ENCODE assay signal across 8 mouse cellular contexts in the genomic region with DNA sequence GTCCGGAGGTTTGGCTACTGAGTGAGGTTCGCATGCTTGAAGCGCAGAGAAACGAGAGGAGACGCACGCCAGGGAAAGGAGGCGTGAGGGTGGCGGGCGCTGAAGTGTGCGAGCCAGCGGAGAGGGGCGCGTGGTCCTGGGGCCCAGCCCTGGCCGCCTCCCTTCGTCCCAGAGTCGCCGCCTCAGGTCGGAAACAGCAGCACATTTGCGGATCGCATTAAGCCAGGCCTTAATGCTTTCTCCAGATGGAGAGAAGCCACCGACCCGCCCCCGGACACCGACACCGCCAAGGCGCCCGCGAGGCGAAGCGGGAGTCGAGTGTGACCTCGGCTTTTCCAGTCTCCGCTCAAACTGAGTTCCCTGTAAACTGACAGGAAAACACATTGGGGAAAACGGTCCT. TPM values are rescaled to one million over a fixed set of nuclear protein-coding genes. Genes with fewer than 3 reads are reported as not detected.
DNase-seq lines count a peak whose midpoint lies in the region; ATAC-seq and TF ChIP-seq lines count a peak whose summit lies in the region.

No protein-coding gene starts in this region.

- peaks cover 4% of the 10 kb centered on the region for H3K79me2 ChIP-seq in myocyte (ENCODE audit: control insufficient read depth, insufficient read depth)

- peak; percentile 61 for DNase-seq in left cerebral cortex, postnatal 4 days
- DNase-seq in left cerebral cortex, postnatal 25 days (ENCODE audit: low spot score in 2 of 2): no peak
- DNase-seq in embryo, embryonic 11 days: peak; percentile 70
- peak; percentile 84 to 89 for DNase-seq in heart, adult 18-20 months
- DNase-seq in spleen, adult 12 weeks (ENCODE audit: low spot score): no peak

- peak overlapping the region; percentile 12 for H3ac ChIP-seq in myocyte (ENCODE audit: control insufficient read depth, insufficient read length)

- no peak for TF ChIP-seq CTCF in intestine, postnatal 0 days (IDR thresholded peaks at IDR 0.05; ENCODE audit: low read depth)

- H3K27me3 ChIP-seq in intestine, postnatal 0 days (replicated peaks; ENCODE audit: control insufficient read depth, insufficient read depth, low read length): peaks cover 31% of the 10 kb centered on the region
- H3K27me3 ChIP-seq in myocyte (ENCODE audit: control insufficient read depth, insufficient read depth, insufficient read length): no peaks in the 10 kb centered on the region

- no peak for ATAC-seq in intestine, postnatal 0 days
- no peak for ATAC-seq in megakaryocyte-erythroid progenitor cell, adult 5-6 weeks (replicated peaks; ENCODE audit: low FRiP score, low TSS enrichment, poor library complexity, severe bottlenecking)

- H3K9ac ChIP-seq in intestine, postnatal 0 days (ENCODE audit: low read depth, low read length): no peak overlapping the region

- H3K36me3 ChIP-seq in intestine, postnatal 0 days (ENCODE audit: control insufficient read depth, insufficient read depth): no peaks in the 10 kb centered on the region
- no peaks in the 10 kb centered on the region for H3K36me3 ChIP-seq in myocyte (ENCODE audit: control insufficient read depth, insufficient read depth)

- H3K27ac ChIP-seq in intestine, postnatal 0 days (ENCODE audit: low read depth, low read length): no peak overlapping the region

- H3K4me3 ChIP-seq in intestine, postnatal 0 days (ENCODE audit: low read depth, low read length): peak overlapping the region; percentile 36
- H3K4me3 ChIP-seq in myocyte: peak overlapping the region; percentile 48

- 2% methylated on average over 34 of the region's 34 CpGs for WGBS in intestine, postnatal 0 days

- H3K9me3 ChIP-seq in intestine, postnatal 0 days (ENCODE audit: control insufficient read depth): no peaks in the 10 kb centered on the region

- peak overlapping the region; percentile 63 for H3K4me2 ChIP-seq in intestine, postnatal 0 days (replicated peaks; ENCODE audit: low read depth)
- peak overlapping the region; percentile 76 for H3K4me2 ChIP-seq in myocyte (ENCODE audit: low read depth)

- intact Hi-C loops in left cerebral cortex, postnatal 4 days (cut with DNase I): no loop called here
- intact Hi-C loops in left cerebral cortex, postnatal 25 days (cut with DNase I): loop anchor here (5.0 kb wide), 1 partner anchor 166 kb away; no protein-coding TSS in a partner anchor

- no peaks in the 10 kb centered on the region for H3K4me1 ChIP-seq in intestine, postnatal 0 days (replicated peaks; ENCODE audit: control insufficient read depth, insufficient read depth, low read length)

- no peak for TF ChIP-seq POLR2A in myocyte (IDR thresholded peaks at IDR 0.05; ENCODE audit: insufficient read length, low read depth)

TF ChIP-seq in myocyte, 11 proteins besides CTCF, POLR2A, EP300 and RAD21:
- TF ChIP-seq CEBPB (IDR thresholded peaks at IDR 0.05; ENCODE audit: insufficient read depth, poor library complexity, severe bottlenecking): no peak
- no peak for TF ChIP-seq TCF12 (IDR thresholded peaks at IDR 0.05; ENCODE audit: insufficient read depth, poor library complexity, severe bottlenecking)
- TF ChIP-seq POLR2AphosphoS2 (IDR thresholded peaks at IDR 0.05; ENCODE audit: insufficient read length, low read depth): no peak
- TF ChIP-seq TCF3 (IDR thresholded peaks at IDR 0.05; ENCODE audit: insufficient read length, low read depth): no peak
- no peak for TF ChIP-seq MYOD1 (IDR thresholded peaks at IDR 0.05; ENCODE audit: control insufficient read depth in 1 of 3, insufficient read length in 2 of 3, low read depth in 2 of 3)
- no peak for TF ChIP-seq MAX (IDR thresholded peaks at IDR 0.05; ENCODE audit: low read depth)

RNA-seq across cellular contexts. Expression of gene Adamtsl3, which starts 0.6 kb away (rescaled TPM):
- total RNA-seq in left cerebral cortex, postnatal 4 days (2021): 1 to 10 TPM; 2.8 to 3.7 TPM
- total RNA-seq in left cerebral cortex, postnatal 25 days (2021): 1 to 10 TPM; 2.0 to 2.6 TPM
- 1 to 10 TPM; 6.0 to 6.4 TPM for total RNA-seq in heart, adult 18-20 months (2021)
- 0.96 and 1.3 TPM in 2 replicates for polyA plus RNA-seq in intestine, postnatal 0 days (2015; fragmentation: Nextera tagmentation; extraction: Ambion mirVana)
- polyA plus RNA-seq in myocyte (2012; fragmentation: generic; extraction: Trizol): 4.4 TPM
- total RNA-seq in megakaryocyte-erythroid progenitor cell, adult 5-6 weeks (2014; fragmentation: Nextera tagmentation): not detected in 2 replicates
- not detected in 2 replicates for total RNA-seq in megakaryocyte-erythroid progenitor cell, adult 5-6 weeks (2017)

Comparison
In these comparisons a context has a peak if more than half of its experiments do, and no peak if none do; other contexts are left out.
1. DNase-seq: peak in left cerebral cortex, postnatal 4 days (single experiment), embryo, embryonic 11 days (single experiment) and heart, adult 18-20 months (2 of 2); none in left cerebral cortex, postnatal 25 days (0 of 2) and spleen, adult 12 weeks (single experiment).